Mouse (Mus musculus) urinary bladder, adult 2 months (tissue): ENCODE results near the gene Lgals7. TPM values are rescaled to one million over a fixed set of nuclear protein-coding genes. Genes with fewer than 3 reads are reported as not detected.

Experiments used
- DNase-seq: peaks from one replicate; pipeline ENCODE4 v3.0.0; 2022; ENCODE audit warnings: low spot score
- polyA plus RNA-seq: library from polyadenylated mRNA; depleted of rRNA; stranded (reverse); fragments of >200 nt; gene quantifications from 2 replicates; pipeline ENCODE4 v1.2.3, GENCODE M21; 2012; rRNA removed

The Lgals7 gene
- polyA plus RNA-seq: 1.3 and 3.6 TPM in 2 replicates

DNA sequence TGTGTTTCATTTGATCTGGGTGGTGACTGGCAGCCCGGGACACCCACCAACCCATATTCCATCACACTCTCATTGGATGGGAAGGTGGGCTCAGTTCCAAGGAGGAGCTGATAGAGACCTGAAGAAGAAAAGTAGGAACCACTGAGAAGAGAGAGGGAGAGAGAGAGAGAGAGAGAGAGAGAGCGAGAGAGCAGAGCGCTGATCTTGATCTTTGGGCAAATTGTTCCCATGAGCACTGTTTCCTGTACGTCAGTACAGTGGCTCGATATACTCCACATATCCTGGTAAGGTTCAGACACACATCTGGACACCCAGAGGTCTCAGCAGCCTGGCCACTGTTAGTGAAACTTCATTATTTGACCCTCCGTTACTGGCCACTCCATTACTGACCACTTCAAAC is at the start of gene Lgals7:
Lgals7 (plus strand) TSS at position 314 of the 400 bp plus-strand sequence.
- DNase-seq: no peak

GRCm38 (mm10) chr7:28814306-28815034 is 49.2 kb upstream of the Lgals7 start:
- no peak for DNase-seq

DNA sequence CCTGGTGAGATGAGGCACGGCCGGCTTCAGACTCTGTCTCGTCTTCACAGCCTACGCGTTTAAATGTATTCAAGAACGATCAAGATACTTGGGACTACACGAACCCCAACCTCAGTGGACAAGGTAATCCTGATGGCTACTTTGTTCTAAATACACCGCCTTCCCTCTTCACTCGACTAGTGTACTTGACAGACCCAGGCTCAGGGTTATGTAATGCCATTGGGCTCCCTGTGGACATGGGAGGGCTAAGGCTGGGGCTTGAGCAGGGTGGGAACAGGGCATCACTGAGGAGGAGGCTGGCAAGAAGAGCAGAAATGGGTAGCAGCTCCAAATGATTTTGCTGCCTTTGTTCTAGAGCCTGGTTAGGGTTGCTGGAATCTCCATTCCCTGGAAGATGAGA is 48.4 kb upstream of the Lgals7 start:
- no peak for DNase-seq

- DNase-seq: no peak
These were observed 47.5 kb upstream of the Lgals7 start for GRCm38 (mm10) chr7:28816201-28816600.

DNA sequence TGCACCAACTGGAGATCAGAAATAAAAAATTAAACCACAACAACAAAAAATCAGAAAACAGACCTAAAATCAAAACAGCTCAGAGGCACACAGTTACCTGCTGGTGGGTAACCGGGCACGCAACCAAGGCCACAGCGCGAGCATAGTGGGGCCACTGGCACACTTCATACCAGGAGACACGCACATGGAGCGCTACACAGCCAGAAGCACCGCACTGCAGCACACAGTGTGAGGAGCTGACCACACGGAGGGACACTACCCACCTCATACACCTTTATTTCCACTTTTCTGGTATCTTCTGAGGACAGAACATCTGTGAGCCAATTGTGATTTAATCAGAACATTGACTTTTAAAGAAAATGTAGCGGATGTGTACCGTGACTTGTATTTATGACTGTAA is 46.7 kb upstream of the Lgals7 start:
- DNase-seq: no peak

DNA sequence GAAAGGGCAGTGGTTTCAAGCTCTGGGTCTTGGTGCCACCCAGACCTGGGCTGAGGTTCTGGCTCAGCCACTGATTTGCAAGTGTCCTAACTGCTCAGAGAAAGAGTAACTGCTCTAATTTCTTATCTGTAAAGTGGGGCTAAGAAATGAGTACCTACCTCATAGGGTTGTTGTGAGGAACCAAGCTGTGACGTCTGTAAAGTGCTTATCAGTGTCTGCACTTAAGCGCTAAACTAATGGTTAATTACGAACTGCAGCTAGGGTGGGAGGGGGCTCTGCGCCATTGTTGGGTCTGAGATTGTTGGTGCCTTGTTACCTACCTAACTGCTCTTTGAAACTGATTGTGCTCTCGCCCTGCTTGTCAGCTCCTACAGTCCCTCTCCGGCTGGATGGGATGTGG is 46.1 kb upstream of the Lgals7 start:
- no peak for DNase-seq

DNA sequence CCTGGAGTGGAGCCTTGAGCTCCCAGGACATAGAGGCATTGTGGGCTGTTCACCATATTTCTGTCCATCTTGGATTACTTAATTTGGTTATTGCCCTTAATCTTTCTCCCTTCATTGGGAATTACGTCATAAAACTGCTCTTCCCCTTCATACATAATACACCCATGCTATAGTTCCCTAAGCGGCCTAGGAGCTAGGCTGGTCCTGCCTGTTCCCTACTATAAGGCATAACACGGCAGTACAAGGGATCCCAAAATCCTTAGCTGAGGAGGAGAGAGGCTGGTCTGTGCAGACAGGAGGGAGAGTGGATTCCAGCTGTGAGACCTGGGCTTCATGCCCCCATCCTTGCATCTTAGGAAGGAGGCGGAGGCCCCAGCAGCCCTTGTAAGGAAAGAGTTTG is 45.7 kb upstream of the Lgals7 start:
- DNase-seq: no peak

DNA sequence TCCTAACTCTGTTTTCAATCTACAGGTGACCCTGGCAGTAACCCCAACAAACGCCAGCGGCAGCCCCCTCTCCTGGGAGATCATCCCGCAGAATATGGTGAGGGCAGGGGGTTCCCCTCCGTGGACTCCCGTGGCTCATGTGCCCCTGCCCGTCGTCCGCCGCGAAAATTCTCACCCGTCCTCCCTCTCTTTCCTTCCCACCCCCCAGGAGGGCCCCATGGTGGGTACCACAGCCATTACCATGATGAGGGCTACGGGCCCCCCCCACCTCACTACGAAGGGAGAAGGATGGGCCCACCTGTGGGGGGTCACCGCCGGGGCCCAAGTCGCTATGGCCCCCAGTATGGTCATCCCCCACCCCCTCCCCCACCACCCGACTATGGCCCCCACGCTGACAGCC is 45.2 kb upstream of the Lgals7 start:
- DNase-seq: no peak

GRCm38 (mm10) chr7:28818861-28819452 is 44.7 kb upstream of the Lgals7 start:
- DNase-seq: no peak

- DNase-seq: no peak
These were observed 44.1 kb upstream of the Lgals7 start for GRCm38 (mm10) chr7:28819571-28819970.

DNA sequence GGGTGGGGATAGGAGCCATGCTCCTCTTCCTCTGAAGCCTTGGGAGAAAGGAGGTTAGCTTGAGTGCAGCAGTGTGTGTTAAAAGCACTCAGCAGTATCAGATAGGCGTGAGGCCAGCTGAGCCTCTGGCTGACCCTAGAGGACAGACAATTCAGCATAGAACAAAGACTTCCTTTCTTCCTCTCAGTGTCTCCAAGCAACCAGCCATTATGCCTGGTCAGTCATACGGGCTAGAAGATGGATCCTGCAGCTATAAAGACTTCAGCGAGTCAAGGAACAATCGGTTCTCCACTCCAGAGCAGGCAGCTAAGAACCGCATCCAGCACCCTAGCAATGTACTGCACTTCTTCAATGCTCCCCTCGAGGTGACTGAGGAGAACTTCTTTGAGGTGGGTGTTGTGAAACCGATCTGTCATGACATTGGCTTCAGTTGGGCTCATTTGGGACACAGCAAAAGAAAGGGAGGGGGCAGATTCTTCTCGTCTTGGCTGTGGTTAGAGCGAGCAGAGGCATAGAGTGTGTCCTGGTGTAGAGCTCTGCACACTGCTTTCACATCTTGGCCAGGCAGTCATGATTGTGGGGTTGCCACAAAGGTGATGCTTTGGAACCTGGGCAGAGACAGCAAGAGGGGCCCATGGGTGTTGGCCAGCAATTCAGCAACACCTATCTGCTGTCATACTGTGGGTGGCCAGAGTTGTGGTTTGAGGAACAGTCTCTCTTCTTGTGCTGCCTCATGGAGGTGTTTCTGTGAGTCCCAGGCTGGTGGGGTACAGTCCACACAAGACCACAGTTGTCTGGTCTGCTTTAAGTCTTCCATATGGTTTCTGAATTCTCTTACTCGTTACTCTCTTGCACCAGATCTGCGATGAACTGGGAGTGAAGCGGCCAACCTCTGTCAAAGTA is 43.0 kb upstream of the Lgals7 start:
- no peak for DNase-seq

- DNase-seq: no peak
These were observed 42.3 kb upstream of the Lgals7 start for GRCm38 (mm10) chr7:28821261-28821831.

DNA sequence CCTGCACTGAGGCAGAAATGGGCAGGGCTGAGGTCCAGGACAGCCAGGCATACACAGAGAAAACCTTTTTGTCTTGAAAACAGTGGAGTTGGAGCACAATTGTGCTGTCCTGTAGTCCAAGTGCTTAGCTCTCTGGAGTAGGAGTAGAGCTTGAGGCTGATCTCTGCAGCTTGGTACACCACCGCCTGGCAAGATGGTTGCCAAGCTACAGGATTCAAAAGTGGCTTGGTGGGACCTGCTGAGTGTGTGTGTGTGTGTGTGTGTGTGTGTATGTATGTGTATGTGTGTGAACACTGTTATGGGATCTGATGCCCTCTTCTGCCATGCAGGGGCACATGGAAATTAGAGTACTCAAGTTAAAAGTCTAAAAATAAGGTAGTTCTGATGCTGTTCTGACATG is 41.1 kb upstream of the Lgals7 start:
- DNase-seq: no peak

DNA sequence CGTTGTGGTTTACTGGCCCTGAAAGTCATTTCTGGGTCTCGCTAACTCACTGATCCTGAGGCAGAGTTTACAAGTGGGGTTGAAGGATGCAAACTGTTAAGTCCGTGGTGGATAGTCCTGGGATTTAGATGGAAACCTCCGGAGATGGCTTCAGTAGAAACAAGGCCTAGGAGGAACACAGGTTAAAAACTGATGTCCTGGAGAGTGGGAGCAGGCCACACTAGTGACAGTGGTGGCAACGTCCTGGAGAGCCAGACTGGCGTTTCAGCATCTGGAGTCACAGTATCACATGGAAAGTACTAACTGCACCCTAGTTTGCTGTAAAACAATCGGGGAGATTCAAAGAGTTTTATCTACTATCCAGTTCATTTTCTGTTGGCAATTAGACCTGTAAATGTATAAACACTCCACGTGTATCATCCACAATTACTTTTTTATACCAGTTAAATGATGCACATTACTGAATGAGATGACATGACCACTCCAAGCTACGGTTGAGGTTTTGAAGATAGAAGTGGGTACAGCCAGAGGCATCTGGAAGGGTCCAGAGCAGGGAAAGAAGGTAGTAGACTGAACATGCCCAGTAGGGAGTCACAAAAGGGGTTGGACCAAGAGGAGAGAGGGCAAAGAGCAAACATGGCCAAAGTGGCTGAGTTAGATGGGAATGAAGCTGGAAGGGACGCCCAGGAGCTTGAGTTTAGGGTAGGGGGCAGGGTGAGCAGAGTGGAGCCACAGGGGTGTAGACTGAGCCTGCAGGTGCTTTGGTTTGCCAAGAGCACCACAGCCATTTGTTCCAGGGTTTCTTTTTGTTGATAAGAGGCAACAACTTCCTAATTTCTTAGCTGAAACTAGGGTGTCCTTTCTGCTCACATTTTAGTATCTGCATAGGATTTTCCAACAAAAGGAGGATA is 40.4 kb upstream of the Lgals7 start:
- no peak for DNase-seq

DNA sequence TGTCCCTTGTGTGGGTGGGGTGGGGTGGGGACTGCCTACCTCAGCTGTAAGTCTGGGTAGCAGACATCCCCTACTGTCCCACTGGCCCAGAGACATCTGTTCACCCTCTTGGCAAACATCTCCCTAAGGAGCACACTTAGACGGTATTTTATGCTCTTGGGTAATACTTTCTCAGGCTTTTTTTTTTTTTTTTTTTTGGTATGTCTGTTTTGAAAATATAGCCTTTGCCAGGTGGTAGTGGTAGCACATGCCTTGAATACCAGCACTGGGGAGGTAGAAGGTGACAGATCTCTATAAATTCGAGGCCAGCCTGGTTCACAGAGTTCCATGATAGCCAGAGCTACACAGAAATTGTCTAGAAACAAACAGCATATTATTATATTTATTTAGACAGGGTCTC is 39.7 kb upstream of the Lgals7 start:
- DNase-seq: no peak

GRCm38 (mm10) chr7:28824941-28825685 is 38.5 kb upstream of the Lgals7 start, which contains the start of gene Ech1:
Gene Ech1 (plus strand): TSS chr7:28825217.
- DNase-seq: peak; percentile 79

DNA sequence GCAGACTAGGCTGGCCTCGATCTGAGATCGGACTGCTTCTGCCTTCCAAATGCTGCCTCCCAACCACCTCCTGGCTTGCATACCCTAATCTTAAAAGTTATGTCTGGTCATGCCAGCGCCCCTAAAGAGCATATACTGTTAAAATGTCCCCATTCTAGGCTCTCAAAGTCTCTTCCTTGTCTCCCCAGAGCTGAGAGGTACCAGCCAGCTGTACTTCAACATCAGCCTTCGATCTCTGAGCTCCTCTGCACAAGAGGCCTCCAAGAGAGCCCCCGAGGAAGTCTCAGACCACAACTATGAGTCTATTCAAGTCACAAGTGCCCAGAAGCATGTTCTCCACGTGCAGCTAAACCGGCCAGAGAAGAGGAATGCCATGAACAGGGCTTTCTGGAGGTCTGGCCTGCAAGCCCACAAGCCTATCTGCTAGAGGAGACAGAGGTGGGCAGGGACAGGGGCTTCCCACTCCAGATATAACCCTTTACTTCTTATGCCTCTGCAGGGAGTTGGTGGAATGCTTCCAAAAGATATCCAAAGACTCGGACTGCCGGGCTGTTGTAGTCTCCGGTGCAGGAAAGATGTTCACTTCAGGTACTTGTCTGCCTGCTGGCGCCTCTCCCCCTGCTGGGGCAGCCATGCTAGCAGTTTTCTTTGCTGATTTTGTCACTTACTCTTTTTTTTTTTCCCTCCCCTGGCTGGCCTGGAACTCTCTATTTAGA is 37.8 kb upstream of the Lgals7 start:
- DNase-seq: no peak

DNA sequence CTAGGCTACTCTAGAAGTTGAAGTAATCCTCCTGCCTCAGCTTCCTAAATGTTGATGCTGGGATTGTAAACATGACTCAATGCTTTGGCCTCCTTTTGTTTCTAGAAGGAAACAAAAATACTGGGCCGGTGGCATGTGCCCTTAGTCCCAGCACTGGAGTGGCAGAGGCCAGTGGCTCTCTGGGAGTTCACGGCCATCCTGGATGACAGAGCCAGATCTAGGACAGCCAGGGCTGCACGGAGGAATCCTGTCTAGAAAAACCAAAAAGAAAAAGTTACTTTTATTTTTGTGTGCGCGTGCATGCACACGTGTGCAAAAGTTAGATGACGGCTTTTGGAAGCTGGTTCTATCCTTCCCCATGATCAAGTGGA is 37.3 kb upstream of the Lgals7 start:
- no peak for DNase-seq

- DNase-seq: no peak
These were observed 36.3 kb upstream of the Lgals7 start for GRCm38 (mm10) chr7:28827338-28827737.

DNA sequence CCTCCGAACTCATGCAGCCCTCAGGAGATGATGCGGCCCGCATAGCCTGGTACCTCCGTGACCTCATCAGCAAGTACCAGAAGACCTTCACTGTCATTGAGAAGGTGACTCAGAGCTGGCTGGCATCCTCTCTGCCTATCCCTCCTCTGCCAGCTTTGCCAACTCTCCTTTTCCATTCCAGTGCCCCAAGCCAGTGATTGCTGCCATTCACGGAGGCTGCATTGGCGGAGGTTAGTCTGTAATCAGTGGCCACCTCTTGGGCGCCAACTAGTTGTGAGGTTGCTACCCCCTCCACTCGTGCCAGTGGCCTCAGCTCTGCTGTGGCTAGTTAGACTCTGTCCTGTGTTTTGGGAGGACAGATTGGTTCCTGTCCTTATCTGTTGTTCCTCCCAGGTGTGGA is 33.8 kb upstream of the Lgals7 start:
- DNase-seq: no peak
